Mouse (Mus musculus): ENCODE results near the gene Trim7. TPM values are rescaled to one million over a fixed set of nuclear protein-coding genes. Genes with fewer than 3 reads are reported as not detected.
"Not testable (repeated sequence)": the region's sequence is repeated elsewhere in the genome, so short reads cannot be mapped to it uniquely, and the experiment has no call there.

Trim7 gene
- polyA plus RNA-seq, 1 experiment from 2014 or later = 1.8 TPM

GRCm38 (mm10) chr11:48900654-48901566, 75.0 kb downstream of the Trim7 start:
- not testable (repeated sequence) for H3K9ac ChIP-seq; H3K4me1 ChIP-seq; H3K27ac ChIP-seq; H3K9me3 ChIP-seq; H3K27me3 ChIP-seq (replicated peaks); H3K36me3 ChIP-seq; ATAC-seq (ENCODE audit: low FRiP score, low read depth); H3K4me2 ChIP-seq (replicated peaks); H3K4me3 ChIP-seq
- 81% methylated on average over 6 of the region's 6 CpGs for WGBS

- 97% methylated on average over 1 of the region's 1 CpGs for WGBS
- H3K4me1 ChIP-seq; ATAC-seq (ENCODE audit: low FRiP score, low read depth); H3K27me3 ChIP-seq (replicated peaks); H3K4me2 ChIP-seq (replicated peaks); H3K9me3 ChIP-seq; H3K36me3 ChIP-seq; H3K4me3 ChIP-seq; H3K27ac ChIP-seq; H3K9ac ChIP-seq: not testable (repeated sequence)
Observed at GRCm38 (mm10) chr11:48901567-48901930, 75.6 kb downstream of the Trim7 start.

Other genes starting within 250 kb of the Trim7 start
- 432 and 466 TPM in 2 replicates for gene Rack1, start 25.8 kb upstream of the Trim7 start, polyA plus RNA-seq (2016; fragmentation: Nextera tagmentation; extraction: Ambion mirVana)
- 6.4 and 7.6 TPM in 2 replicates for gene Trim41, start 8.8 kb upstream of the Trim7 start, polyA plus RNA-seq (2016; fragmentation: Nextera tagmentation; extraction: Ambion mirVana)
- 13.8 and 14.9 TPM in 2 replicates for gene Gm12184, start 515 bp downstream of the Trim7 start, polyA plus RNA-seq (2016; fragmentation: Nextera tagmentation; extraction: Ambion mirVana)
- gene Irgm1, start 45.5 kb downstream of the Trim7 start, polyA plus RNA-seq (2016; fragmentation: Nextera tagmentation; extraction: Ambion mirVana) = 2.9 and 3.1 TPM in 2 replicates
- gene Gm5431, start 76.1 kb downstream of the Trim7 start, polyA plus RNA-seq (2016; fragmentation: Nextera tagmentation; extraction: Ambion mirVana) = 0.13 and 0.16 TPM in 2 replicates
- gene Psme2b, start 120.0 kb downstream of the Trim7 start, polyA plus RNA-seq (2016; fragmentation: Nextera tagmentation; extraction: Ambion mirVana) = 1.6 and 1.9 TPM in 2 replicates
- gene Olfr56, start 152.7 kb downstream of the Trim7 start, polyA plus RNA-seq (2016; fragmentation: Nextera tagmentation; extraction: Ambion mirVana) = not detected in 2 replicates
- 0.25 and 0.26 TPM in 2 replicates for gene 9930111J21Rik1, start 153.3 kb downstream of the Trim7 start, polyA plus RNA-seq (2016; fragmentation: Nextera tagmentation; extraction: Ambion mirVana)
- not detected in 2 replicates for gene Gm12185, start 166.1 kb downstream of the Trim7 start, polyA plus RNA-seq (2016; fragmentation: Nextera tagmentation; extraction: Ambion mirVana)
- gene Tgtp1, start 168.0 kb downstream of the Trim7 start, polyA plus RNA-seq (2016; fragmentation: Nextera tagmentation; extraction: Ambion mirVana) = not detected in 2 replicates
- gene 9930111J21Rik2, start 225.1 kb downstream of the Trim7 start, polyA plus RNA-seq (2016; fragmentation: Nextera tagmentation; extraction: Ambion mirVana) = 0.24 and 0.27 TPM in 2 replicates
- not detected in 2 replicates for gene Tgtp2, start 238.1 kb downstream of the Trim7 start, polyA plus RNA-seq (2016; fragmentation: Nextera tagmentation; extraction: Ambion mirVana)